Mouse (Mus musculus) heart, postnatal 0 days (tissue): ENCODE measurements around the gene Zscan5b. TPM values are rescaled to one million over a fixed set of nuclear protein-coding genes. Genes with fewer than 3 reads are reported as not detected.
"Not testable (repeated sequence)": the region's sequence is repeated elsewhere in the genome, so short reads cannot be mapped to it uniquely, and the experiment has no call there.

ENCODE experiments used
- ATAC-seq: fragments of 200-750 bp; cut with Nextera tagmentation; 2 replicates; pipeline ENCODE4 v1.8.0; 2017; ENCODE audit warnings: low read depth, moderate number of reproducible peaks, moderate library complexity; ENCODE audit not compliant: insufficient read depth
- DNase-seq: peaks from one replicate; pipeline ENCODE4 v3.0.0-alpha.2; 2016; ENCODE audit warnings: low spot score
- H3K27ac ChIP-seq: fragments of 300-500 bp; sonication (generic); 2 replicates; pipeline ENCODE4 v1.5.1; 2014; ENCODE audit warnings: low read depth, mild to moderate bottlenecking
- H3K27me3 ChIP-seq: fragments of 300-500 bp; sonication (generic); 2 replicates; pipeline ENCODE4 v1.6.1; 2014; ENCODE audit warnings: low read length, mixed read lengths; ENCODE audit not compliant: control insufficient read depth, insufficient read depth
- H3K36me3 ChIP-seq: fragments of 300-500 bp; sonication (generic); replicated peaks from 2 replicates; pipeline ENCODE4 v1.6.1; 2014; ENCODE audit warnings: low read length, mixed read lengths; ENCODE audit not compliant: control insufficient read depth, insufficient read depth
- H3K4me1 ChIP-seq: fragments of 300-500 bp; sonication (generic); 2 replicates; pipeline ENCODE4 v1.6.1; 2014; ENCODE audit warnings: antibody characterized with exemption; ENCODE audit not compliant: control insufficient read depth, insufficient read depth
- H3K4me2 ChIP-seq: fragments of 300-500 bp; sonication (generic); 2 replicates; pipeline ENCODE4 v1.6.1; 2014; ENCODE audit warnings: low read depth, mild to moderate bottlenecking, low read length, moderate library complexity
- H3K4me3 ChIP-seq: fragments of 300-500 bp; sonication (generic); 2 replicates; pipeline ENCODE4 v1.5.1; 2014; ENCODE audit warnings: low read depth, low read length
- H3K9ac ChIP-seq: fragments of 300-500 bp; sonication (generic); replicated peaks from 2 replicates; pipeline ENCODE4 v1.6.1; 2014; ENCODE audit warnings: low read depth, low read length, mixed read lengths
- H3K9me3 ChIP-seq: fragments of 300-500 bp; sonication (generic); replicated peaks from 2 replicates; pipeline ENCODE4 v1.6.1; 2016; ENCODE audit warnings: low read length; ENCODE audit not compliant: control insufficient read depth
- CTCF ChIP-seq: IDR thresholded peaks from 2 replicates; pipeline ENCODE4 v1.5.1; 2016; ENCODE audit warnings: antibody characterized with exemption, control low read depth, low read depth
- EP300 ChIP-seq: IDR thresholded peaks from 2 replicates; pipeline ENCODE4 v1.6.1; 2016; ENCODE audit warnings: antibody characterized with exemption, low read depth
- WGBS: fragments of 180-500 bp; shearing (Covaris S2); extraction: QIAGEN DNeasy Blood & Tissue Kit; methylation state at CpG from one replicate; pipeline ENCODE4 v1.1.7; 2014; 5-methylcytosine and 5-hydroxymethylcytosine counted together
- polyA plus RNA-seq: library from polyadenylated mRNA; unstranded; fragments of >200 nt; fragmentation: Nextera tagmentation; extraction: Ambion mirVana; gene quantifications from 2 replicates; pipeline ENCODE4 v1.2.1, GENCODE M21; 2015
- total RNA-seq: library from RNA; depleted of rRNA; stranded (reverse); fragments of >200 nt; gene quantifications from 2 replicates; pipeline ENCODE4 v1.2.3, GENCODE M21; 2014; ENCODE audit warnings: low replicate concordance

Zscan5b gene
- total and polyA plus RNA-seq, 2 experiments from 2014 or later: not detected

GRCm38 (mm10) chr7:6244361-6245292 is 22.5 kb downstream of the Zscan5b start:
- WGBS: 33% methylated on average over 11 of the region's 11 CpGs
- ATAC-seq (no peak), DNase-seq (no peak)
- no peaks in the 10 kb centered on the region for H3K27me3 ChIP-seq
- H3K4me1 ChIP-seq: no peaks in the 10 kb centered on the region
- H3K27ac ChIP-seq: no peak overlapping the region
- no peaks in the 10 kb centered on the region for H3K36me3 ChIP-seq
- H3K4me3 ChIP-seq: no peak overlapping the region
- H3K9me3 ChIP-seq: no peaks in the 10 kb centered on the region
- H3K4me2 ChIP-seq: no peak overlapping the region
- TF ChIP-seq CTCF: no peak
- no peak for TF ChIP-seq EP300
- H3K9ac ChIP-seq: no peak overlapping the region

- H3K4me1 ChIP-seq: no peaks in the 10 kb centered on the region
- no peaks in the 10 kb centered on the region for H3K9me3 ChIP-seq
- no peak for ATAC-seq
- DNase-seq: no peak
- no peak within 1 kb of the TSS for H3K27ac ChIP-seq
- 75% methylated on average over 6 of the region's 6 CpGs for WGBS
- TF ChIP-seq EP300 (no peak), CTCF (no peak)
- no peaks in the 10 kb centered on the region for H3K27me3 ChIP-seq
- no peak within 1 kb of the TSS for H3K4me3 ChIP-seq
- H3K36me3 ChIP-seq: no peaks in the 10 kb centered on the region
- no peak within 1 kb of the TSS for H3K9ac ChIP-seq
- H3K4me2 ChIP-seq: no peak within 1 kb of the TSS
Measured at GRCm38 (mm10) chr7:6252410-6252809, 30.3 kb downstream of the Zscan5b start, which contains the start of gene Epp13. Gene Epp13, plus strand, starts transcription at chr7:6252710.

DNA sequence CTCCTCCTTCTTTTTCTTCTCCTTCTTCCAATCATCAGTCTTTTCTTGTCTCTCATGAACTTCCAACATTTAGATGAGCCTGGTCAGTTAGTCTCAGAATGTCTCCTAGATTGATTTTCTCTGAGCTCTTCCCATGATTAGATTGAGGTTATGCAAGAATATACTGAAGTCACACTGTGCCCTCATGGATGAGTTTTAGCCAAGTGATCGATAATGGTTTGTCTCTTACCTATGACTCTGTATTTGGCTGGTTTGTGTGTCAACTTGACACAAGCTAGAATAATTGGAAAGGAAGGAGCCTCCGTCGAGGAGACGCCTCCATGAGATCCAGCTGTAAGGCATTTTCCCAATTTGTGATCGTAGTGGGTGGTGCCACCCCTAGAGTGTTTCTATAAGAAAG is 32.4 kb downstream of the Zscan5b start:
- ATAC-seq: no peak
- no peak for TF ChIP-seq CTCF

DNA sequence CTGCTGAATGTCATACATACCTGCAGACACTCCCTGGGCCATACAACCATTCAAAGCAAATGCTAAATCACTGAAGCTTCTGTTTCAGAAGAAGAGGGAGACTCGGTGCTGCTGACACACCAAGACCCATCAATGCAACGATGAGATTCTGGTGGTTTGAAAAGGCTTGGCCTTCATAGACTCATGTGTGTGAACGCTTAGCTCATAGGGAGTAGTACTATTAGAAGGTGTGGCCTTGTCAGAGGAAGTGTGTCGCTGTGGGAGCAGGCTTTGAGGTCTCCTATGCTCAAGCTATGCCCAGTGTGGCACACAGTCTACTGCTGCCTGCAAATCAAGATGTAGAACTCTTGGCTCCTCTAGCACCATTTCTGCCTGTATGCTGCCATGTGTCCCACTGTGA is 35.3 kb downstream of the Zscan5b start:
- no peaks in the 10 kb centered on the region for H3K27me3 ChIP-seq
- no peak overlapping the region for H3K4me2 ChIP-seq
- TF ChIP-seq EP300 (no peak), CTCF (no peak)
- H3K27ac ChIP-seq: no peak overlapping the region
- H3K4me1 ChIP-seq: no peaks in the 10 kb centered on the region
- ATAC-seq (no peak), DNase-seq (no peak)
- H3K9ac ChIP-seq: no peak overlapping the region
- H3K9me3 ChIP-seq: no peaks in the 10 kb centered on the region
- H3K36me3 ChIP-seq: no peaks in the 10 kb centered on the region
- H3K4me3 ChIP-seq: no peak overlapping the region
- WGBS: 63% methylated on average over 4 of the region's 4 CpGs

More for the DNA sequence above, 32.4 kb downstream of the Zscan5b start:
- Histone ChIP-seq H3K9me3 (no peaks in the 10 kb centered on the region), H3K27ac (no peak overlapping the region), H3K27me3 (no peaks in the 10 kb centered on the region), H3K4me2 (no peak overlapping the region), H3K4me1 (no peaks in the 10 kb centered on the region), H3K9ac (no peak overlapping the region), H3K36me3 (no peaks in the 10 kb centered on the region), H3K4me3 (no peak overlapping the region)
- 78% methylated on average over 5 of the region's 5 CpGs for WGBS
- no peak for DNase-seq

- DNase-seq: no peak
- 42% methylated on average over 16 of the region's 16 CpGs for WGBS
- TF ChIP-seq EP300: no peak
- no peak for TF ChIP-seq CTCF
Measured at GRCm38 (mm10) chr7:6258232-6259220, 36.4 kb downstream of the Zscan5b start.

DNA sequence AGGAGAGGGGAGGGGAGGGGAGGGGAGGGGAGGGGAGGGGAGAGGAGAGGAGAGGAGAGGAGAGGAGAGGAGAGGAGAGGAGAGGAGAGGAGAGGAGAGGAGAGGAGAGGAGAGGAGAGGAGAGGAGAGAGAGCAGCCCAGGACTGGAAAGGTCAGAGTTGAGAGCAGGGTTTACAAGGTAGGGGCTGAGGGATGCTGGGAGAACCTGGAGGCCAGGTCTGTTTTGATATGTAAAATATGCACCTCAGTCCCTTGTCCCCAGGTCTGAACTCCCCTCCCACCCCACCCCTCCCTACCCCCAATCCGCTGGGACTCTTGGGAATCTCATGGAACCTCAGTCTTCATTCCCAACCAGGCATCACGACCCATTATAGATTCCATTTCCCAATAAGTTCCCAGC is 37.9 kb downstream of the Zscan5b start:
- H3K9ac ChIP-seq, H3K4me2 ChIP-seq, DNase-seq, H3K27ac ChIP-seq, H3K27me3 ChIP-seq, H3K4me1 ChIP-seq, H3K9me3 ChIP-seq, H3K36me3 ChIP-seq, H3K4me3 ChIP-seq, ATAC-seq: not testable (repeated sequence)
- WGBS: 23% methylated on average over 2 of the region's 2 CpGs

More at GRCm38 (mm10) chr7:6258232-6259220, 36.4 kb downstream of the Zscan5b start:
- Histone ChIP-seq H3K27me3 (no peaks in the 10 kb centered on the region), H3K9ac (no peak overlapping the region), H3K4me1 (no peaks in the 10 kb centered on the region), H3K36me3 (no peaks in the 10 kb centered on the region), H3K4me2 (no peak overlapping the region), H3K27ac (no peak overlapping the region), H3K4me3 (no peak overlapping the region), H3K9me3 (no peaks in the 10 kb centered on the region)
- ATAC-seq: no peak
